Mouse (Mus musculus) olfactory bulb, adult 2 months (tissue): ENCODE results near the gene Fbxo21.

Experiments
- CTCF ChIP-seq: fragments of 200-500 bp; IDR thresholded peaks from 2 replicates; pipeline ENCODE4 v1.5.1; 2012; ENCODE audit warnings: low read depth, mild to moderate bottlenecking, low read length, moderate library complexity; ENCODE audit not compliant: insufficient read depth
- POLR2A ChIP-seq: fragments of 200-500 bp; IDR thresholded peaks from 2 replicates; pipeline ENCODE4 v1.6.1; 2012; ENCODE audit warnings: mild to moderate bottlenecking, low read depth, low read length, moderate library complexity; ENCODE audit not compliant: insufficient read depth

DNA sequence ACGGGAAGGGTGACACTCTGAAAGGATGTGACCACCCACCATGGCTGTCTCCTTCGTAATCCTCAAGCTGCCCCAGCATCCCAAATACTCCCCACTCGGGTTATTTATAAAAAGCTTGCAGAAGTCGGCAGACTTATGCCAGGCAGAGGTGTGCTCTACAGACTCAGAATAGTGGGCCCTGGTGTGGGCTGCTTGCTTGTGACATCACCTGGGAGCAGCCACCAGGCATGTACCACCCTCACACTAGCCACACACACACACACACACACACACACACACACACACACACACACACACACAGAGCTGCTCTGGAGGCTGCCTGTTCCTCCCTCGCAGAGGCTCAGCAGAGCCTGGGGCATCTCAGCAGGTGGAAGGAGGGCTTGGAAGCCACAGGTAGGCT is 41.0 kb downstream of the Fbxo21 start:
- TF ChIP-seq CTCF (no peak), POLR2A (no peak)
